Mouse (Mus musculus) midbrain, embryonic 10.5 days (tissue): ENCODE measurements at regions not wholly inside any gene's neighbourhood (a gene's known extent, or its start where the extent isn't known, plus 50 kb on each side); places are given as distances from the start of the nearest gene placed in this dataset.
A peak's percentile ranks its signal among the peaks of the same experiment; 100 is the strongest.

ENCODE experiments used
- DNase-seq: peaks from one replicate; pipeline ENCODE4 v3.0.0-alpha.2; 2017; ENCODE audit warnings: low spot score
- H3K27ac ChIP-seq: fragments of 300-500 bp; sonication (generic); replicated peaks from 2 replicates; pipeline ENCODE4 v1.5.1; 2016; ENCODE audit warnings: mild to moderate bottlenecking
- H3K27me3 ChIP-seq: fragments of 300-500 bp; sonication (generic); 2 replicates; pipeline ENCODE4 v1.6.1; 2016; ENCODE audit warnings: low read depth, mild to moderate bottlenecking; ENCODE audit not compliant: poor library complexity, severe bottlenecking
- H3K36me3 ChIP-seq: fragments of 300-500 bp; sonication (generic); 2 replicates; pipeline ENCODE4 v1.6.1; 2016; ENCODE audit warnings: mild to moderate bottlenecking, moderate library complexity
- H3K4me1 ChIP-seq: fragments of 300-500 bp; sonication (generic); 2 replicates; pipeline ENCODE4 v1.6.1; 2016
- H3K4me3 ChIP-seq: fragments of 300-500 bp; sonication (generic); 2 replicates; pipeline ENCODE4 v1.5.1; 2016; ENCODE audit warnings: mild to moderate bottlenecking, moderate library complexity
- H3K9me3 ChIP-seq: fragments of 300-500 bp; sonication (generic); replicated peaks from 2 replicates; pipeline ENCODE4 v1.6.1; 2016; ENCODE audit warnings: mild to moderate bottlenecking
- WGBS: fragments of 180-500 bp; shearing (Covaris S2); methylation state at CpG from one replicate; pipeline ENCODE4 v1.1.7; 2016; 5-methylcytosine and 5-hydroxymethylcytosine counted together

DNA sequence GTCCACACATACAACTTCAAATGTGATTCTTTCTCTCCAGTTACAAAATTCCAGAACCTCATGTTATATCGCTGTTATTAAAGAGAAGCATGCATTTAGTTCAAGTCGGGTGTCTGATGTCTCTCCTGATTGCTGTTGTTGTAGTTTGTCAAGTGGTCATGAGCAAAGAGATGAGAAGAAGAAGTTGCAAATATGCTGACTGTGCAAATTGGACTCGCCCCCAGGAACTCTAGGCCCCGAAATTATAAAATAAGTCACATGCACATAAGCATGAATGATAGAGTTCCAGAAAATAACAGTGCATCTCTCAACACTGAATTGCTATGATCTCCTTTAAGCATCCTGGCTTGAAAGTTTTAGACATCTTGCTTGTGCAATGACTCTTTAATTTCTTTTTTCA lies 53.3 kb downstream of the Kif2b start:
- Histone ChIP-seq H3K4me3 (no peak overlapping the region), H3K27me3 (no peaks in the 10 kb centered on the region), H3K9me3 (no peaks in the 10 kb centered on the region), H3K27ac (no peak overlapping the region), H3K36me3 (no peaks in the 10 kb centered on the region), H3K4me1 (no peaks in the 10 kb centered on the region)
- no peak for DNase-seq
- 93% methylated on average over 4 of the region's 4 CpGs for WGBS

DNA sequence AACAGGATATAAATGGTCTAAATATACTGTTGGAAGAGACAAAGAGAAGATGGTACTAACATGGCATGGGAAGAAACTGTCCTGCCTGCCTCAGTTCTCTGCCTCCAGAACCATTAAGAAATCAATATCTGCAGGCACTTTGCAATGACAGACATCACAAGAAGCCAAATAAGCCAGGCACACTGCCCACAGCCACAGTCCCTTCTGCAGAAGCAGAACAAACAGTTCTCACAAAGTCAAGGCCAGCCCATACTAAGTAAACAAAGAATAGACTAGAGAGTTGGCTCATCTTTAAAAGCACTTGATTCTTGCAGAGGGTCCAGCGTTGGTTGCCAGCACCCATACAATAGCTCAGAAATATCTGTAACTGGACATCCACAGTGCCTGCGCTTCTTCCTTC lies 98.1 kb downstream of the Kif2b start:
- no peaks in the 10 kb centered on the region for H3K27me3 ChIP-seq
- no peaks in the 10 kb centered on the region for H3K36me3 ChIP-seq
- no peak overlapping the region for H3K4me3 ChIP-seq
- 89% methylated on average over 2 of the region's 2 CpGs for WGBS
- H3K4me1 ChIP-seq, result no peaks in the 10 kb centered on the region
- no peak overlapping the region for H3K27ac ChIP-seq
- DNase-seq, result no peak
- H3K9me3 ChIP-seq, result no peaks in the 10 kb centered on the region

DNA sequence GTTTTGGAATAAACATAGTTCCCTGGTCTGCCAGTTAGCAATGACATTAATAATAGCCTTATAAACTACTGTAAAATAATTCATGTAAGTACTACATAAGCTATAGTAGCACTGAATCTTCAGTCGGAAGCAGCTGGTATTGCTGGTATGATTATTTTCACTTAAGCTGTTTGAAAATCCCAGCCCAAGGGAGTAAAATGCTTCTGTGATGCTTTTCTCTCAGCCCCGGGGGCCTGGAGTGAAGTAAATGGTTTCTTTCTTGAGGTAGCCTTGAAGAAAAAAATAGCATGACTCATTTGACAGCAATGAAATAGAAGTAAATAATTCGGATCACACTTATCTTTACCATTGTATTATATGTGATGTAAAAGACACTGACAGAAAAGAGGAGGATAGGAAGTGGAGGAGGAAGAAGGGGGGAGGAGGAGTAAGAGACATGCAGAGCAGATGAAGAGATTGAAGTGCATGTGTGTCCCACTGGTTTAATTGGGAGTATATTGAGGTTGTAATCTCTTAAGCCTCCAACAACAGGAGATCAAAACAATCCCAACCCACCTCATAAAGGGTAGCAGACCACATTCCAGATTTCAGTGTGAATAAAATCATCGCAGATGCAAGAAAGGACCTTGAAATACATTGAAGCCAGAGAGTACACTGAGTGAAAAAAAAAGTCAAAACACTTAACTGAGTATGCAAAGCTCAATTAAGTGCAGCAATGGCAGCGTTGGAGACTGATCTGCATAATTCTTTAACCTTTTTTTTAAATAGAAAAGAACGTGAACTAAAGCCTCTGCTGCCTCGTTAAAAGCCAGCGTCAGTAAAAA lies 113.6 kb downstream of the Kif2b start:
- WGBS, result 64% methylated on average over 8 of the region's 8 CpGs
- Histone ChIP-seq H3K9me3 (no peaks in the 10 kb centered on the region), H3K4me1 (no peaks in the 10 kb centered on the region; the same call in 1 of the 2 replicates), H3K4me3 (no peak overlapping the region), H3K36me3 (no peaks in the 10 kb centered on the region), H3K27ac (no peak overlapping the region), H3K27me3 (no peaks in the 10 kb centered on the region)
- no peak for DNase-seq

DNA sequence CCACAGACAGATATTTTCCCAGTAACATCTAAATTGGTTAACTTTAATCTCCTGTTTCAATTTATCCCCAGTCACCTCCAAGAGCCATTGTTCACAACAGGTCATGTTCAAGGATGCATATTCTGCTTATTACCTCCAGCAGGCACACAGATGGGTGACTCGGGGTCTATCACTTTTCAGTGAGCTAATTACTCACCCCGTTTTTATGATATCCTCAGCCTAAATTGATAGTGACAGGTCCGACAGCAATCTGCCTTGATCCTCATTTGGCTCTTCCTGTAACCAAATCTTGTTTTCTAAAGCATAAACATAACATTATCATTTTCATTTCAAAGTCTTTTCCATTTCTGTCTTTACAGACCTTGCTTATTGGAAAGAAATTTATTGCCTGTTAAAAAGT lies 115.4 kb downstream of the Kif2b start:
- H3K4me3 ChIP-seq, result no peak overlapping the region
- H3K36me3 ChIP-seq, result no peaks in the 10 kb centered on the region
- H3K27ac ChIP-seq, result no peak overlapping the region
- 79% methylated on average over 3 of the region's 3 CpGs for WGBS
- H3K9me3 ChIP-seq, result no peaks in the 10 kb centered on the region
- no peaks in the 10 kb centered on the region; the same call in 1 of the 2 replicates for H3K4me1 ChIP-seq
- DNase-seq, result no peak
- H3K27me3 ChIP-seq, result no peaks in the 10 kb centered on the region

DNA sequence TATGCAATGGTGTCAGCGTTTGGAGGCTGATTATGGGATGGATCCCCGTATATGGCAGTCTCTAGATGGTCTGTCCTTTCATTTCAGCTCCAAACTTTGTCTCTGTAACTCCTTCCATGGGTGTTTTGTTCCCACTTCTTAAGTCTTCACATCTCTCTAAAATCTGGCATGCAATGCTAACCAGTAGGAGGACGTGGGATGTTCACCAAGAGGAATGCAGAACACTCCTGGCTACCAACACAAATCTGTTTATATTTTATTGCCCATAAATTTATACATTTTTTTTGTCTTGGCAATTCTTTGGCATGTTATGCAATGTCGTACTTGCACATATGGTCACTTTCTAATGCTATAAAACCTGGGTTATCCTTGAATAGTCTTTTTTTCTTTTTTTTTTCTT lies 135.0 kb downstream of the Kif2b start:
- DNase-seq, result no peak
- 90% methylated on average over 4 of the region's 4 CpGs for WGBS
- Histone ChIP-seq H3K9me3 (no peaks in the 10 kb centered on the region), H3K27me3 (no peaks in the 10 kb centered on the region), H3K4me1 (no peaks in the 10 kb centered on the region), H3K27ac (no peak overlapping the region), H3K36me3 (no peaks in the 10 kb centered on the region), H3K4me3 (no peak overlapping the region)

- 94% methylated on average over 5 of the region's 5 CpGs for WGBS
- no peak for DNase-seq
Observed at GRCm38 (mm10) chr11:91432195-91432594, 145.2 kb downstream of the Kif2b start.

GRCm38 (mm10) chr11:91426731-91427130 lies 150.6 kb downstream of the Kif2b start:
- no peak overlapping the region for H3K27ac ChIP-seq
- no peak overlapping the region for H3K4me3 ChIP-seq
- no peaks in the 10 kb centered on the region for H3K36me3 ChIP-seq
- H3K9me3 ChIP-seq, result no peaks in the 10 kb centered on the region
- no peak for DNase-seq
- no peaks in the 10 kb centered on the region for H3K4me1 ChIP-seq
- no peaks in the 10 kb centered on the region for H3K27me3 ChIP-seq
- WGBS, result 91% methylated on average over 4 of the region's 4 CpGs

More at GRCm38 (mm10) chr11:91432195-91432594, 145.2 kb downstream of the Kif2b start:
- Histone ChIP-seq H3K4me3 (no peak overlapping the region), H3K27me3 (no peaks in the 10 kb centered on the region), H3K27ac (no peak overlapping the region), H3K4me1 (no peaks in the 10 kb centered on the region), H3K9me3 (no peaks in the 10 kb centered on the region), H3K36me3 (no peaks in the 10 kb centered on the region)

DNA sequence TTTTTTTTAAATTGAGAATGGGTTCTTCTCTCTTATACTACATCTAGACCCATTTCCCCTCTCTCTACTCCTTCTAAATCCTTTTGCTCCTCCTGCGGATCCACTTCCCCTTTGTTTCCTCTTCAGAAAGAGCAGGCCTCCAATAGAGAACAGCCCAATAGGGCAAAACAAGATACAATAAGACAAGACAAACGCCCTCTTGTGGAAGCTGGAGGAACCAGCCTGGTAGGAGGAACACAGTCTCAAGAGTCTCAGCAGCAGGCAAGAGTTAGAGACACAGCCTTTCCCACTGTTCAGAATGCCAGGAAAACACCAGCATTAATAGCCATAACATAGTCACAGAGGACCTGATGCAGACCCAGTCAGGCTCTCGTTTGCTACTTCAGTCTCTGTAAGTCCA lies 190.2 kb downstream of the Kif2b start:
- Histone ChIP-seq H3K4me1 (no peaks in the 10 kb centered on the region), H3K9me3 (no peaks in the 10 kb centered on the region), H3K4me3 (no peak overlapping the region), H3K27ac (no peak overlapping the region), H3K27me3 (no peaks in the 10 kb centered on the region), H3K36me3 (no peaks in the 10 kb centered on the region)
- DNase-seq, result no peak
- WGBS, result 51% methylated on average over 3 of the region's 3 CpGs

DNA sequence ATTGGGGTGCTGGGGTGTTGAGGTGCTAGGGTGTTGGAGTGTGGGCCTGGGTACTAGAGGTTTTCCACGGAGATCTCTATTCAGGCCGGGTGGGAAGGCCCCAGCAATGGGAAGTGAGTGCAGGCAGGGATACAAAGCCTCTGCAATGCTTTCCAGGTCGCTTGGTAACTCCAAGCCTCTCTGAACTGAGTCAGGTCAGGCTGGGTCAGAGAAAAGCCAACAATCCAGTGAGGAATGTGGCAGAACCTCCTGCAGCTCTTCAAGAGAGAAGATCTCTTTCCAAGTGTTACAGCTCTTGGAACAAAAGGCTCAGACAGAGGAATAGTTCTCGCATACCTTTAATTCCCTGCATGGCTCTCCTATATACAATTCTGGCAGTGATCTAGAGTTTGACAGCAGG lies 220.3 kb downstream of the Kif2b start:
- 18% methylated on average over 4 of the region's 4 CpGs for WGBS
- DNase-seq, result peak; percentile 30
- peaks cover 18% of the 10 kb centered on the region for H3K4me1 ChIP-seq
- H3K27ac ChIP-seq, result peak overlapping the region; percentile 46; the same call in 1 of the 2 replicates
- no peaks in the 10 kb centered on the region for H3K27me3 ChIP-seq
- no peaks in the 10 kb centered on the region for H3K36me3 ChIP-seq
- no peaks in the 10 kb centered on the region for H3K9me3 ChIP-seq
- H3K4me3 ChIP-seq, result no peak overlapping the region

DNA sequence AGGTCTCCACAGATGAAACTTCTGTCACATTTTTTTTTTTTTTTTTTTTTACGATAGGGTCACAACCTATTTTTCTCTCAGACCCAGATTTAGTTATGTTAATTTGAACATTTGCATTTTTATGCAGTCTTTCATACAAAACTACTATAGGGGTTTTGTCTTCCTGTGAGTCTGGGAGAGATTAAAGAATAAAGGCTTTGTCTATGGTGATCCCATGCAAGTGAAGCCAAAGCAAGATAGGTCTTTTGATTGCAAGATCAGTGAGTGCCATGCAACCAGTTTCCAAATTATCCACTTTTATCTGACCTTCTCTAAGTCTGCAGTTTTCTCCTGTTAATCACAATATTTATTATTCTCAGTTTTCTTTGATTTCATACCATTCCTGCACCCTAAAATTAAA lies 234.7 kb downstream of the Kif2b start:
- no peaks in the 10 kb centered on the region for H3K36me3 ChIP-seq
- no peaks in the 10 kb centered on the region for H3K4me1 ChIP-seq
- H3K27ac ChIP-seq, result no peak overlapping the region
- no peaks in the 10 kb centered on the region for H3K9me3 ChIP-seq
- no peak for DNase-seq
- H3K27me3 ChIP-seq, result no peaks in the 10 kb centered on the region
- no peak overlapping the region for H3K4me3 ChIP-seq
- WGBS, result 53% methylated on average over 1 of the region's 1 CpGs

DNA sequence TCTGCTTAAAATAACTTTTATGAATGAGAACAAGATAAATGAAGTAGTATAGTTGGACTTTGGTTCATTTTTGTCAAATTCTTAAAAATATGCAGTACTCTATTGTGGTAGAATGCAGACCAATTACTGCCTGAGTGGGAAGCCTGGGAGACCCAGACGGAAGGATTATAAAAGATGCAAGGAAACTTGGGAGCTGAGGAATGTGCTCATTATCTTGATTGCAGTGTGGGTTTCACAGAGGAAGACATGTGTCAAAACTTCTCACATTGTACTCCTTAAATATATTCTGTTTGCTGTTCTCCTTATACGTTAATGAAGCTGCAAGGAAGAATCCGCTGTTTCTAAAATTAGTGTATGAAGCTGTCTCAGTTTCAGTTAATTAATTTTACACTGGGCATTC lies 244.3 kb downstream of the Kif2b start:
- Histone ChIP-seq H3K27me3 (no peaks in the 10 kb centered on the region), H3K27ac (no peak overlapping the region), H3K36me3 (no peaks in the 10 kb centered on the region), H3K4me3 (no peak overlapping the region), H3K9me3 (no peaks in the 10 kb centered on the region), H3K4me1 (0 out of 2 replicates have a peak, but pooled peaks cover 4% of the 10 kb centered on the region)
- DNase-seq, result no peak
- 72% methylated on average over 3 of the region's 3 CpGs for WGBS

GRCm38 (mm10) chr11:91327543-91327942 lies 249.8 kb downstream of the Kif2b start:
- no peak for DNase-seq
- no peaks in the 10 kb centered on the region for H3K9me3 ChIP-seq
- H3K4me1 ChIP-seq, result 0 out of 2 replicates have a peak, but pooled peaks cover 4% of the 10 kb centered on the region
- WGBS, result 91% methylated on average over 8 of the region's 8 CpGs
- H3K27ac ChIP-seq, result 0 out of 2 replicates have a peak overlapping the region, but pooled peaks have one; percentile 38
- H3K36me3 ChIP-seq, result no peaks in the 10 kb centered on the region
- no peak overlapping the region for H3K4me3 ChIP-seq
- no peaks in the 10 kb centered on the region for H3K27me3 ChIP-seq

DNA sequence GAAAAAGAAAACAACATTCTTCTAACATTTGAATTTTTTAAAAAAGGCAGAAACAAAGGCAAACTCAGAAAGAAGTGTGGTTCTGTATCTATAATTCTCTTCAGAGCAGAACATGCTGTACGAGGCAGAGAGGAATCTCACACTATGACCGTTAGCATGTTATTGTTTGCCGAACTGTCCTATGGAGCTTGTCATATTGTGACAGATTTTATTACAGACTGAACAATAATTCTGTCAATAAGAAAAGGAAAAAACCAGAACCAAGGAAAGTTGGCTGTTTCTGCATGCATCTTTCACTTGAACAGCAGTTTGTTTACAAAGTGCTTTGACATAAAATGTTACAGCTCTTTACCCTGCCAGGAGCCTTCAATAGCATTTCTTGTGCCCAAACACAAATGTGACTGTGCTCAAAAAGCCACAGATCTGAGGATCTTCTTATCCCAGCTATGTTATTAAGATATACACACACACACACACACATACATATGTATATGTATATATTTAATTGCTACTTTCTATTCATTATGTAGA lies 267.1 kb downstream of the Kif2b start:
- Histone ChIP-seq H3K9me3 (no peaks in the 10 kb centered on the region), H3K27ac (no peak overlapping the region), H3K27me3 (no peaks in the 10 kb centered on the region), H3K4me1 (no peaks in the 10 kb centered on the region), H3K36me3 (no peaks in the 10 kb centered on the region), H3K4me3 (no peak overlapping the region)
- no peak for DNase-seq
- WGBS, result 81% methylated on average over 3 of the region's 3 CpGs
